Mouse (Mus musculus) kidney, embryonic 14.5 days (tissue): ENCODE results near the gene Ttc27. TPM values are rescaled to one million over a fixed set of nuclear protein-coding genes. Genes with fewer than 3 reads are reported as not detected.
A peak's percentile ranks its signal among the peaks of the same experiment; 100 is the strongest.

Experiments used
- ATAC-seq: fragments of 200-750 bp; cut with Nextera tagmentation; 2 replicates; pipeline ENCODE4 v1.8.0; 2017; ENCODE audit warnings: moderate number of reproducible peaks, mild to moderate bottlenecking, moderate TSS enrichment, moderate library complexity; ENCODE audit not compliant: low FRiP score, low TSS enrichment
- H3K27ac ChIP-seq: fragments of 300-500 bp; sonication (generic); 2 replicates; pipeline ENCODE4 v1.5.1; 2014; ENCODE audit warnings: low read depth, mild to moderate bottlenecking, low read length, moderate library complexity, mixed read lengths
- H3K27me3 ChIP-seq: fragments of 300-500 bp; sonication (generic); 2 replicates; pipeline ENCODE4 v1.6.1; 2014; ENCODE audit warnings: mild to moderate bottlenecking, low read length; ENCODE audit not compliant: control insufficient read depth, insufficient read depth
- H3K36me3 ChIP-seq: fragments of 300-500 bp; sonication (generic); 2 replicates; pipeline ENCODE4 v1.6.1; 2014; ENCODE audit warnings: low read length, mixed read lengths; ENCODE audit not compliant: control insufficient read depth, insufficient read depth
- H3K4me1 ChIP-seq: fragments of 300-500 bp; sonication (generic); 2 replicates; pipeline ENCODE4 v1.6.1; 2014; ENCODE audit warnings: low read length, mixed read lengths; ENCODE audit not compliant: control insufficient read depth, insufficient read depth
- H3K4me2 ChIP-seq: fragments of 300-500 bp; sonication (generic); replicated peaks from 2 replicates; pipeline ENCODE4 v1.6.1; 2014; ENCODE audit warnings: low read depth, mild to moderate bottlenecking, low read length
- H3K4me3 ChIP-seq: fragments of 300-500 bp; sonication (generic); 2 replicates; pipeline ENCODE4 v1.5.1; 2014; ENCODE audit warnings: mild to moderate bottlenecking, low read length
- H3K9ac ChIP-seq: fragments of 300-500 bp; sonication (generic); 2 replicates; pipeline ENCODE4 v1.6.1; 2014; ENCODE audit warnings: low read depth, mild to moderate bottlenecking, low read length, moderate library complexity
- H3K9me3 ChIP-seq: fragments of 300-500 bp; sonication (generic); 2 replicates; pipeline ENCODE4 v1.6.1; 2016; ENCODE audit warnings: low read length; ENCODE audit not compliant: control insufficient read depth
- WGBS: fragments of 180-500 bp; shearing (Covaris S2); extraction: QIAGEN DNeasy Blood & Tissue Kit; methylation state at CpG from one replicate; pipeline ENCODE4 v1.1.7; 2014; 5-methylcytosine and 5-hydroxymethylcytosine counted together
- polyA plus RNA-seq: library from polyadenylated mRNA; unstranded; fragments of >200 nt; fragmentation: Nextera tagmentation; extraction: Ambion mirVana; gene quantifications from 2 replicates; pipeline ENCODE4 v1.2.1, GENCODE M21; 2014

The Ttc27 gene
- polyA plus RNA-seq, 1 experiment from 2014 or later: 32.4 TPM

DNA sequence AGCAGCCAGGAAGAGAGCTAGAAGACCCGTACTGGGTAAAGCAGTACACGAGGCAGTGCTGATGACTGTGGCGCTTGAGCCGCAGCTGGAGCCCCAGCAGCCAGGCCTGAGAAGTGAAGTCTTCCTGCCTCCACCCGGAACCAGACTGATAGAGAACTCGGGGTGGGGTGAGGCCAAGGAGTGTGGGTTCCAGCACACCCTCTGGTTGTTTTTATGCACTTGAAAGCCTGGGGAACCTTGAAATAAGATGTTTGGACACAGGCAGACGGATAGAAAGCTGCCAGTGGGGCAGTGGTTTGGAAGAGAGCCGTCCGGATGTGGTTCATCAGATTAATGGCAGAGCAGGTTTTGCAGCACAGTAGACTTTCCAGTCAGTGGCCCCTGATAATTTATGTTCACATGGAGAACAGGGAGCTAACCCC lies 51.9 kb downstream of the Ttc27 start:
- H3K4me2 ChIP-seq: no peak overlapping the region
- H3K4me3 ChIP-seq: no peak overlapping the region
- WGBS: 25% methylated on average over 9 of the region's 9 CpGs
- H3K27ac ChIP-seq: peak overlapping the region; percentile 47; the same call in 1 of the 2 replicates
- no peaks in the 10 kb centered on the region for H3K9me3 ChIP-seq
- H3K27me3 ChIP-seq: no peaks in the 10 kb centered on the region
- no peak overlapping the region for H3K9ac ChIP-seq
- peak; percentile 82 for ATAC-seq
- peaks cover 21% of the 10 kb centered on the region for H3K4me1 ChIP-seq
- H3K36me3 ChIP-seq: no peaks in the 10 kb centered on the region; the same call in 1 of the 2 replicates

DNA sequence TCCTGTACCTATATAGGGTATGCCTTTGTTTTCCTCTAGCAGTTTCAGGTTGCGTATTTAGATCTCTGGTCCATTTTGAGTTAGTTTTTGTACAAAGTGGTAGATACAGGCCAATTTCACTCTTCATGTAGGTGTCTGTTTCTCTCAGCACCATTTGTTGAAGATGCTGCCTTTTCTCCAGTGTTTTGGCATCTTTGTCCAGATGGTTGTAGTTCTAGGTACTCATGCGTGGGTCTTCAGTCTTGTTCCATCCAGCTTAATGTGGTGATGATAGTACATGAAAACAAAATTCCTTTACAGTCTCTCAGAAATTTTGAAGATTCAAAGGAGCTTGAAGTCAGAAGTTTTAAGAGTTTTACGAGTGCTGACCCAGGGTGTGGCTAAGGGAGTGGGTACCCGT lies 54.8 kb downstream of the Ttc27 start:
- Histone ChIP-seq H3K36me3 (no peaks in the 10 kb centered on the region; the same call in 1 of the 2 replicates), H3K4me3 (no peak overlapping the region), H3K9ac (no peak overlapping the region), H3K27ac (no peak overlapping the region), H3K27me3 (no peaks in the 10 kb centered on the region), H3K4me2 (no peak overlapping the region), H3K9me3 (no peaks in the 10 kb centered on the region), H3K4me1 (peaks cover 21% of the 10 kb centered on the region)
- ATAC-seq: no peak
- WGBS: 88% methylated on average over 4 of the region's 4 CpGs

DNA sequence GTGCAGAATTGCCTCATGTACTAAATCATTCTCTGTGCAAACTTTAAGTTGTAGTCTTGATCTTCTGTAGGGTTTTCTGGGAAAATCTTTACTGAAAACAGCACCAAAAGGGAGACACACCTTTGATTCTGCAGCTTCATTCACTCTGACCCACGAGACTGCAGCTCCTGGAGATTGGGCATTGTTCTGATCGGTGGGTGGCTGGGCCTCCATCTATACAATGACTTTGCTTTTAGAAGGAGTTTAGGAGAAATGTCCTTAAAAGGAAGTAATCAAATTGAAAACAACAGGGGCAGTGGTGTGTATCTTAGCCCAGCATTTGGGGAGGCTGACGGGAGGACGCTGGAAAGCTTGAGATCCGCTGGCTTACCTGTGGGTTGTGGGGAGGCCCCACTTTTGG lies 56.0 kb downstream of the Ttc27 start:
- Histone ChIP-seq H3K4me1 (peaks cover 21% of the 10 kb centered on the region), H3K9ac (no peak overlapping the region), H3K4me3 (no peak overlapping the region), H3K9me3 (no peaks in the 10 kb centered on the region), H3K4me2 (no peak overlapping the region), H3K36me3 (no peaks in the 10 kb centered on the region; the same call in 1 of the 2 replicates), H3K27me3 (no peaks in the 10 kb centered on the region), H3K27ac (no peak overlapping the region)
- 74% methylated on average over 5 of the region's 5 CpGs for WGBS
- ATAC-seq: no peak

DNA sequence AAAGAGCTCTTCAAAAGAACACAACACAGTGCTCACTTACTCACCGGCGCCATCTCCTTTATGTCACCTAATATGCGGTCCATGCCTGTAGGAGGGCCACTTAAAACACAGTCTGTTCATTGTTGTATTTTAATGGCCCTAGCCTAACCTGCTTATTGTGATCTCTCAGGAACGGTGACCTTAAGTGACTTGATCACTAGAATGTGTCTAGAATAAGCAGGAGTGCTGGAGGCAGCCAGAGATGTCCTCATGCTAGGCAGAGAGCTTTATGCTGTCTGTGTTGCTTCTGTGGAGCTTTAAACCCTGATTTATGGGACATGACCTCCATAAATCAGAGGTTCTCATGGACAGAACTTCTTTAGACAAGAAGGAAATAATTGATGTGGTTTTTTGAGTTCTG lies 62.6 kb downstream of the Ttc27 start:
- peaks cover 10% of the 10 kb centered on the region; the same call in 1 of the 2 replicates for H3K4me1 ChIP-seq
- H3K9me3 ChIP-seq: no peaks in the 10 kb centered on the region
- no peak overlapping the region for H3K4me3 ChIP-seq
- H3K9ac ChIP-seq: no peak overlapping the region
- WGBS: 33% methylated on average over 4 of the region's 4 CpGs
- peak; percentile 65; the same call in 1 of the 2 replicates for ATAC-seq
- no peaks in the 10 kb centered on the region for H3K36me3 ChIP-seq
- H3K4me2 ChIP-seq: no peak overlapping the region
- H3K27ac ChIP-seq: no peak overlapping the region
- H3K27me3 ChIP-seq: no peaks in the 10 kb centered on the region

DNA sequence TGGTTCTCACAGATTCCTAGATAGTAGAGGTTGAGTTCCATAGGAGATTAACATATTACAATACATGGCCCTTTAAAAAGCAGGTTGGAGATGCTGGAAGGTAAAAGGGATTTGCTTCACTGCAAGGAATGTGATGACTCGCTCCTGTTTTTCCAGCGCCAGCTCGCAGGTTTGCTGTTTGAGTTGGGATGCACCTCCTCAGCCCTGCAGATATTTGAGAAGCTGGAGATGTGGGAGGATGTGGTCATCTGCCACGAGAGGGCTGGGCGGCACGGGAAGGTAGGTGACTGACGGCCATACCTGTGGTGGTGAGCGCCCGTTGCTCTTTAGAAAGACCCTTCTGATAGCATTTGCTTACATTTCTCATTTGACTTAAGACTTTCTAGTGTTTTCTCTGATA lies 63.1 kb downstream of the Ttc27 start:
- no peaks in the 10 kb centered on the region for H3K36me3 ChIP-seq
- no peak overlapping the region for H3K4me2 ChIP-seq
- H3K4me1 ChIP-seq: peaks cover 15% of the 10 kb centered on the region; the same call in 1 of the 2 replicates
- H3K4me3 ChIP-seq: no peak overlapping the region
- WGBS: 34% methylated on average over 9 of the region's 9 CpGs
- no peaks in the 10 kb centered on the region for H3K9me3 ChIP-seq
- H3K27ac ChIP-seq: no peak overlapping the region
- H3K9ac ChIP-seq: no peak overlapping the region
- ATAC-seq: peak; percentile 44; the same call in 1 of the 2 replicates
- H3K27me3 ChIP-seq: no peaks in the 10 kb centered on the region

DNA sequence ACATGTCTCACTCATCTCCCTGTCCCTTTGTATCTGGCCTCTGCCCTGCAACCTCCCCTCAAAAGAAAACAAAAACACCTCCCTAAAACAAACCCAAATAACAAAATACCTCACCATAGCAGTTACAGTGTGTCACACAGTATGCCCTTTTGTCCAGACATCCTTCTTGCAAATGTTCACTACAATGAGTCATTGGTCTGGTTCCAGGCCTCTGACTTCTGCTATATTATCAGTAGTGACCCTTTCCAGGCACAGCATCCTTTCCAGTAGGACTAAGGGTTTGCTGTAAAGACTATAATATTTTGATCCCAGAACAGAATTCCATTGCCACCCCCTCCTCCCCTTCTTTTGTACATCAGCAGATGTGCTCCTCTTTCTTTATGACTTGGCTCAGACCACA lies 64.4 kb downstream of the Ttc27 start:
- no peaks in the 10 kb centered on the region for H3K9me3 ChIP-seq
- H3K27ac ChIP-seq: no peak overlapping the region
- H3K4me2 ChIP-seq: no peak overlapping the region
- H3K9ac ChIP-seq: no peak overlapping the region
- H3K4me3 ChIP-seq: no peak overlapping the region
- no peaks in the 10 kb centered on the region for H3K36me3 ChIP-seq
- ATAC-seq: no peak
- peaks cover 15% of the 10 kb centered on the region; the same call in 1 of the 2 replicates for H3K4me1 ChIP-seq
- no peaks in the 10 kb centered on the region for H3K27me3 ChIP-seq

DNA sequence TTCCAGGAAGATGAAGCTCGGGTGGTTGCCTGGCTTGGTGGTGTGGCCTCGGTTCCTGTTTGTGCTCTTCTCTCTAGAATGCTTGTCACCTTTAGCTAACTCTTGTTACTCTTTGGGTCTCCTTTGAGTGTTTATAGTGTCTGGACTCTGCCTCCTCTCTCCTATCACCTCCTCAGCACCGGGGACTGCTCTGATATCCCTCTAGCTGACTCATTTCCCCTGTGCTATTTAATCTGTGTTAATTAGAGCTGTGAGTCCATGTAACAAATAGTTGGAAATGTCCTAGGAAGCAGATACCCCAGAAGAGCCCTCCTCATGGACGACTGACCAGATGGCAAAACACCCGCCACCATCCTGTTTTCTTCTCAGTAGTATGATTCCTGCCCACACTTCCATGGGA lies 68.1 kb downstream of the Ttc27 start:
- Histone ChIP-seq H3K4me1 (peaks cover 14% of the 10 kb centered on the region; the same call in 1 of the 2 replicates), H3K9ac (no peak overlapping the region), H3K27me3 (no peaks in the 10 kb centered on the region), H3K4me3 (no peak overlapping the region), H3K9me3 (no peaks in the 10 kb centered on the region), H3K4me2 (no peak overlapping the region), H3K36me3 (0 out of 2 replicates have a peak, but pooled peaks cover 4% of the 10 kb centered on the region), H3K27ac (no peak overlapping the region)
- ATAC-seq: no peak
- 42% methylated on average over 5 of the region's 5 CpGs for WGBS

DNA sequence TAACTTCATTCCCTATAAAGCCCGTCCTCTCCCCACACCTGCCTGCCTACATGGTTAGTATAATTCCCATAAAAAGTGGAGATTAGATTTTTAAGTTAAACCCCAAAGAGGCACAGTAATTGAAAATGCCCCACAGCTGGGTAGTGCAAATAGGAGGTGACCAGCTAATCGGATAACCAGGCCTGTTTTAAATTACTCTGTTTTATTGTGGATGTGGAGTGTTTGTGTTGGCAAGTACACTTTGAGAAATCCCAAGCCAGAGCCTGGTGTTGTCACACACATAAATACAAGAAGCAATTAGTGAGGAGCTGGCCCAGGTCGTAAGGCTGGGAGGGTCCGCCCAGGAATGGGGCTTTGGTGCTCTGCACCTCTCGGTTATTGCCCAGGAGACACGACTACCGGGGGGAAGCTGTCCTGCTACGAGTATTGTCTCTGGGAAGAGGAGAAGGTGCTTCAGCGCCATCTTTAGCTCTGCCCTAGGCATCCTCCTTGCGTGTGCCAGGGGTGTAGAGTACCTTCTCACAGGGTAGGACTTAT lies 68.7 kb downstream of the Ttc27 start:
- H3K4me1 ChIP-seq: peaks cover 12% of the 10 kb centered on the region; the same call in 1 of the 2 replicates
- ATAC-seq: no peak
- no peaks in the 10 kb centered on the region for H3K9me3 ChIP-seq
- no peaks in the 10 kb centered on the region for H3K27me3 ChIP-seq
- WGBS: 49% methylated on average over 10 of the region's 10 CpGs
- H3K4me2 ChIP-seq: no peak overlapping the region
- H3K9ac ChIP-seq: no peak overlapping the region
- H3K36me3 ChIP-seq: 0 out of 2 replicates have a peak, but pooled peaks cover 4% of the 10 kb centered on the region
- H3K27ac ChIP-seq: no peak overlapping the region
- no peak overlapping the region for H3K4me3 ChIP-seq

DNA sequence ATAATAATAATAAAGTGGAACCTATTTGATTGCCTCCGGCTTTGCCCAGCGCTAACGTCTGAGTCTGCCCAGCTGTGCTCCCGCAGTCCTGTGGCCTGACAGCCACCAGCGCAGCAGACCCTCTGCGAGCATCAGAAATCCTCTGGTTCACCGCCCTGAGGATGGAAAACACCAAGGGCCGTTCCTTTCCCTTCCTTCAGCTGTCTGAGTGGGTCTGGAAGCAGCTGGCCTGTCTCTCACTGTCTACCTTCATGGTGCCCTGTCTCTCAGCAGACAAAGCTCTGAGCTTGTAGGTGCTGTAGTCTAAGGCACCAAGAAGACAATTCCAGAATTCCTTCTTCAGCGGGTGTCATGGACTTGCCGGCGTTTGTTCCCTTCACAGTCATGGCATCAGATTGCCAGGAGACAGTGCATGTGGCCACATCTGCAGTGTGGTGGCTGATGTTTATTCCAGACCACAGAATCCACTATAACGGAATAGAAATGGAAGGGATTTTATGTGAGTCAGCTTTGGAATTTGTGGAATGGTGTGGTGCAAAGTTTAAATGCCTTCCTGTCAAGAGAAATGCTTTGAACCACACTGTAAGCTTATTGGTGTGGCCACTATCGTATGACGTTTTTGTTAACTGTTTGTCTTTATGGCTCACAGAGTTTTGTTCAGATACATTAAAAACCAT lies 78.6 kb downstream of the Ttc27 start:
- Histone ChIP-seq H3K9me3 (no peaks in the 10 kb centered on the region), H3K27ac (no peak overlapping the region), H3K4me1 (0 out of 2 replicates have a peak, but pooled peaks cover 6% of the 10 kb centered on the region), H3K27me3 (no peaks in the 10 kb centered on the region), H3K4me3 (no peak overlapping the region), H3K4me2 (no peak overlapping the region), H3K9ac (peak overlapping the region; percentile 18; the same call in 1 of the 2 replicates), H3K36me3 (no peaks in the 10 kb centered on the region)
- WGBS: 67% methylated on average over 14 of the region's 14 CpGs
- ATAC-seq: no peak
